Mouse (Mus musculus): Measurements from ENCODE around the gene Htr2c.

DNA sequence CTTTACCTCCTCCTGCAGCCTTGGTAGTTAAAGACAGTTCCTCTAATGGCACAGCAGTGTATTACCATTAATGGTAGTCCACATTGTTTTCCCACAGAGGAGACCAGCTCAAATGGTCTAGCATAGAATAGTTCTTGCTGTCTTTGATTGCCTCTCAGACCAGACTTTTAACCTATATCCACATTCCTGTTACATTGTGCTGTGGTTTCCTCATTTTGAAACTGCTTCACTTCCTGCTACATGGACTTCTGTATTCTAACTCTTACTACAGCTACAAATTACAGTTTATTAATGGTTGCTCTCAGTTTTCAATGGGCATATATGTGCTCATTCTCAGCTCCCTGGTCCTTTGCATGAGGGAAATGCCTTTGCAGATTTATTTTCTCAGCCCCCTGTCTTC lies 15.3 kb upstream of the Htr2c start:
- TF ChIP-seq CTCF (IDR thresholded peaks at IDR 0.05; ENCODE audit: control insufficient read depth, insufficient read depth, insufficient read length) = no peak
- no peak for TF ChIP-seq USF1 (IDR thresholded peaks at IDR 0.05; ENCODE audit: low read depth)
- TF ChIP-seq MYOD1 (IDR thresholded peaks at IDR 0.05; ENCODE audit: control insufficient read depth, insufficient read length, low read depth) = no peak
